Mouse (Mus musculus) lung, postnatal 25 days (tissue): Measurements from ENCODE around the gene Lhpp.

Experiments used
- DNase-seq: peaks from one replicate; pipeline ENCODE4 v3.0.0; 2022; ENCODE audit warnings: low spot score

The Lhpp gene

GRCm38 (mm10) chr7:132712044-132712708 is 101.7 kb downstream of the Lhpp start:
- peak; percentile 74 for DNase-seq

DNA sequence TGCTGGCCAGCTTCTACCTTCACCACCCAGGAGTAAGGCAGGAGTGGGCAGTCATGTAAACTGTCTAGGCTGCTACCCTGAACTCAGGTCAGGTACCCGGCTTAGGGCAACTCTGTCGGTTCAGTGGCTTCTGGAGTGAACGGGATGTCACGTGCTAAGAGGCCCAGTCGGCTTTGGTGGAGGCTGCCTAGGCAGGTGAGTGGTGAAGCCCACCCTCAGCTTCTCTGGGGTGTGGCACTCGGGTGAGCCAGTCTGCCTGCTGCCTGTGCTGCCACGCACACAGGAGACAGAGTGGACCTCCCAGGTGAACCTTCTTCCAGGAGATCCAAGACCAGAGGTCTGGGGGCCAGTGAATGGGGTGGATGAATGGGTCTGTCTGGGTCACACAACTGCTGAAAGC is 102.5 kb downstream of the Lhpp start:
- DNase-seq: no peak

GRCm38 (mm10) chr7:132713483-132714126 is 103.2 kb downstream of the Lhpp start:
- DNase-seq: peak; percentile 78

DNA sequence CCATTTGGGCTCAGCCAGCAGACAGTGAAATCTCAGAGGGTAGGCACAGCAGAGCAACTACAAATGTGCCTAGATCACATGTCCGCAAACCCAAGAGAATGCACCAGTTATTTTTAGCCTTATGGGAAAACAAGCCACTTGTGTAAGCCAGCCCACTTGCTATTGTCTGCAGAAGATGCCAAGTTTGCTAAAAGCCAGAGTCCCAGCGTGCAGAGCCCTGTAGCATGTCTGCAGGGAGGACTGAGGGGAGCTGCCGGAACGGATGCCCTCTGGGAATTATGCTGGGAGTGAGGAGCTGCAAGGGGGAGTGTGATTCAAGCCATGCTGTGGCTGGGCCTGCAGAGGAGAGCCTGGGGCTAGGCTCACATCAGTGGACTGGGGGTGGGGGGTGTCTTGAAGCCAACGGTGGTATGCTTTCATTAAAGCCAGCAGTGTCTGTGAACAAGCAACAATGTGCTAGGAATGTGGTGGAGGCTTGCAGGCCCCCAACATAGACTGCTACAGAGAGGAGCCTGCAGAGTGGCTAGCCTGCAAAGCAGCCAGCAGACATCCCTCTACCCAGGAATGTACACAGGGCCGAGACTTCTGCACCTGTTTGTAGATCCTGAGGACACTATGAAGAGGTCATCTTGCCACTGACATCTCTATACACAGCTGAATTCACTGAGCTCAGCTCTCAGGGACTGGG is 103.9 kb downstream of the Lhpp start:
- DNase-seq: peak; percentile 79

DNA sequence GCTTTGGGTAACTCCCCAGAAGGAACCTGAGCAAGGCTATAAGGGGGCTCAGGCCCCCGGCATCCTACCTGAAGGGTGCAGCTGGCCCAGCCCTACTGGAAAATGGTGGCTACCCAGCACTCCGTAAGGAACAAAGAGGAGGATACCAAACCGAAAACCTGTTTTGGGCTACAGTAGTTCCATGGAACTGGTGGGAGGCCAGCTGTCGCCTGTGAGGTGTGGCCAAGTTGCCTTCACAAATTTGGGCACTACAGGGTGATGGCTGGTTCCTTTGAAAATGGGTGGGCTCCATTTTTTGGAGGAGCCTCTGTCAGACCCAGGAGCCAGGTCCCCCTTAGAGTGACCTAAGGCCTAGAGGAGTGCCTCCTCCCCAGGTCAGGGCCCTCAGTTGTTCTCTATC is 104.8 kb downstream of the Lhpp start:
- no peak for DNase-seq

DNA sequence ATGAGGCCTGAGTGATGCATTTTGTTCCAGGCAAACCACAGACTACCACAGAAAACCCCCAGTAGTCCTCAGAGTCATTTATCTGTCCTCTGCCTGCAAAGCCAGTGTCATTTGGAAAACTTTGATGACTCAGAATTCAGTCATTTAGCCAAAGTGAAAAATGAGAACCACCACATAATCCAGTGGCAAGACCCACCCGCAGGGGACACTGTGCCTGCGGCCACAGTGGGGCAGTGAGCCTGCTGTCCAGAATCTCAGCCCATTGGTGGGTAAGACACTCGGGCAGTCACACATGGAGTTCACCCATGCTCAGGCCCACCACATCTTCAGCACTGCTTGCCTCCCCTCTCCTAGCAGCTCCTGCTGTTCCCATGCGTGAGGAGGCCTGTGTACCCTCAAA is 109.1 kb downstream of the Lhpp start:
- DNase-seq: no peak

GRCm38 (mm10) chr7:132720562-132720961 is 110.1 kb downstream of the Lhpp start:
- DNase-seq: peak; percentile 33

- peak; percentile 61 for DNase-seq
Observed at GRCm38 (mm10) chr7:132722401-132723370, 112.2 kb downstream of the Lhpp start.

GRCm38 (mm10) chr7:132723906-132724305 is 113.5 kb downstream of the Lhpp start:
- peak; percentile 87 for DNase-seq

- peak; percentile 87 for DNase-seq
Observed at GRCm38 (mm10) chr7:132724501-132725062, 114.1 kb downstream of the Lhpp start.

GRCm38 (mm10) chr7:132726106-132726861 is 115.8 kb downstream of the Lhpp start:
- DNase-seq: peak; percentile 55

- peak; percentile 63 for DNase-seq
Observed at GRCm38 (mm10) chr7:132729093-132729831, 118.8 kb downstream of the Lhpp start.

- no peak for DNase-seq
Observed at GRCm38 (mm10) chr7:132730510-132730909, 120.1 kb downstream of the Lhpp start.

GRCm38 (mm10) chr7:132731558-132731957 is 121.1 kb downstream of the Lhpp start:
- no peak for DNase-seq

- no peak for DNase-seq
Observed at GRCm38 (mm10) chr7:132732136-132732789, 121.8 kb downstream of the Lhpp start.

- DNase-seq: no peak
Observed at GRCm38 (mm10) chr7:132733521-132733920, 123.1 kb downstream of the Lhpp start.

- no peak for DNase-seq
Observed at GRCm38 (mm10) chr7:132734222-132734621, 123.8 kb downstream of the Lhpp start.

DNA sequence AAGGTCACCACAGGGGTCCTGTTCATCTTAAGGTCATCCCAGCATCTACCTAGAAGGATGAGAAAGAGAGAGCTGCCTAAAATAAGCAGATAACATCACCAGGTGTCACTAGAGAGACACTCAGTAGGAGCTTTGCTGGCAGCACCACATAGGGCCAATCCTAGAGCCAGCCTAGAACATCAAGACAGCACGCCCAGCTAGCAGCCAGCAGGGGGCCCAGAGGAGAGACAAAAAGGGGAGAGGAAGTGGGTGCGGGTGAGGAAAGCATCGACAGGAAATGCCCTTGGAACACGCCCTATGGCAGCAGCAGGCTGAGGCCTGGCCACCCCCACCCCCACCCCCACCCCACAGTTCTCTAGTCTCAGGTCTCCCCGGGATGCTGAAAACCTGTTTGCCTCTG is 124.7 kb downstream of the Lhpp start:
- peak; percentile 89 for DNase-seq

GRCm38 (mm10) chr7:132736099-132736862 is 125.8 kb downstream of the Lhpp start:
- DNase-seq: peak; percentile 79
